Mouse (Mus musculus): ENCODE data around the gene Sirt6. TPM values are rescaled to one million over a fixed set of nuclear protein-coding genes. Genes with fewer than 3 reads are reported as not detected.

Gene Sirt6
- polyA plus RNA-seq, 1 experiment from 2014 or later: 57.5 TPM

DNA sequence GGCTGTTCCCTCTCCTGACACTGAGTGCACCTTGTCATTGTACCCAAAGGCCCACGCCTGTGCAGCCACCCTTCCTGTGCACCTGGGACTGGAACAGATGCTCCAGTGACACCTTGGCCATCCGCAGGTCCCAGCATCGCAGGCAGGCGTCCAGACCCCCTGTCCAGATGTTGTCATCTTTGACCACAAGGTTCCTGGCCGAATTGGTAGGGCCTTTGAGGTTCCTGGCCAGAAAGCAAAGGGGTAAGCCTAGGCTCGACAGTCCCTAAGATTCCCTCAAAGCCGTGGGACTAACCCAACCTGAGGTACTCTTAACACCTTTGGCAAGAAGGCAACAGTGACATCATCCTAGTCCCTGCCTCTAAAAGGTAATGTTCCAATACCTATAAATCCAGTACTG is 35.0 kb downstream of the Sirt6 start:
- no peak overlapping the region for H3K4me3 ChIP-seq (replicated peaks)
- 79% methylated on average over 7 of the region's 7 CpGs for WGBS
- H3K9me3 ChIP-seq: no peaks in the 10 kb centered on the region
- H3K4me1 ChIP-seq (replicated peaks): peaks cover 36% of the 10 kb centered on the region
- no peak overlapping the region for H3K4me2 ChIP-seq
- no peak for ATAC-seq (ENCODE audit: insufficient number of reproducible peaks, insufficient read depth, low FRiP score, low TSS enrichment, low read depth)
- H3K27ac ChIP-seq: no peak overlapping the region
- H3K27me3 ChIP-seq: peaks cover 44% of the 10 kb centered on the region
- no peak overlapping the region for H3K9ac ChIP-seq (replicated peaks)
- H3K36me3 ChIP-seq: peaks cover 31% of the 10 kb centered on the region

DNA sequence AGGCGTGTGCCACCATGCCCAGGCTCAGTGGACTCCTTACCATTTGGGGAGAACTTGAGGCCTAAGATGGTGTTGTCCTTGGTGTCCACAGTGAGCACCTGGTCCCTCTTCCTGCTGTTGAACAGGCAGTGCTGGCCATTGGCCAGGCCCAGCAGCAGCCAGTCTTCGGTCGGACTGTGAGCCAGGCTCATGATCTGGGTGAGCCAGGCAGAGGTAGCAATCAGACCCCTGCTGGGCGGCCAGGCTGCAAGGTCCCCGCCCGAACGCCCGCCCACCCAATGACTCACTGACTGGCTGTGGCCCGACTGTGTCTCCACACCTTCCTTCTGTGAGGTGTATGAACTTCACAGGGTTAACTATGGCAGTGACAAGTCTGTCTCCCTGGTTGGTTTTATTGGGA is 35.8 kb downstream of the Sirt6 start:
- Histone ChIP-seq H3K27ac (no peak overlapping the region), H3K36me3 (peaks cover 39% of the 10 kb centered on the region), H3K9me3 (no peaks in the 10 kb centered on the region), H3K9ac (replicated peaks) (no peak overlapping the region), H3K4me1 (replicated peaks) (peaks cover 29% of the 10 kb centered on the region), H3K4me3 (replicated peaks) (no peak overlapping the region), H3K4me2 (no peak overlapping the region), H3K27me3 (peaks cover 50% of the 10 kb centered on the region)
- ATAC-seq (ENCODE audit: insufficient number of reproducible peaks, insufficient read depth, low FRiP score, low TSS enrichment, low read depth): no peak
- WGBS: 62% methylated on average over 9 of the region's 9 CpGs

DNA sequence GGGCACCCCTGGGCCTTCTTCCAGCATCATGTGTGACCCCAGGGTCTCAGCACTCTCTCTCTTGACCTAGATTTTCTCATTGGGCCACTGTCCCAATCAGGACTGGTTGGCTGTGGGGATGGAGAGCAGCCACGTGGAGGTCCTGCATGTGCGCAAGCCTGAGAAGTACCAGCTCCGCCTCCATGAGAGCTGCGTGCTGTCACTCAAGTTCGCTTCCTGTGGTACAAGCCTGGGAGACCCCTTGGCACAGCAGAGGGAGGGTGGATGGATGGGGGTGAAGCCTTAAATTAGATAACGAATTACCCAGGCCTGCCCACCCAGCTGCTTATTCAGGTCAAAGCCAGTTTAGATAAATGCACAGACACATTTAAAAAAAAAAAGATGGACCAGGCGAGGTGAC is 38.9 kb downstream of the Sirt6 start:
- Histone ChIP-seq H3K4me2 (no peak overlapping the region), H3K36me3 (peaks cover 65% of the 10 kb centered on the region), H3K27me3 (peaks cover 48% of the 10 kb centered on the region), H3K27ac (no peak overlapping the region), H3K4me1 (replicated peaks) (no peaks in the 10 kb centered on the region), H3K9ac (replicated peaks) (no peak overlapping the region), H3K9me3 (no peaks in the 10 kb centered on the region), H3K4me3 (replicated peaks) (no peak overlapping the region)
- no peak for ATAC-seq (ENCODE audit: insufficient number of reproducible peaks, insufficient read depth, low FRiP score, low TSS enrichment, low read depth)
- WGBS: 68% methylated on average over 7 of the region's 7 CpGs

DNA sequence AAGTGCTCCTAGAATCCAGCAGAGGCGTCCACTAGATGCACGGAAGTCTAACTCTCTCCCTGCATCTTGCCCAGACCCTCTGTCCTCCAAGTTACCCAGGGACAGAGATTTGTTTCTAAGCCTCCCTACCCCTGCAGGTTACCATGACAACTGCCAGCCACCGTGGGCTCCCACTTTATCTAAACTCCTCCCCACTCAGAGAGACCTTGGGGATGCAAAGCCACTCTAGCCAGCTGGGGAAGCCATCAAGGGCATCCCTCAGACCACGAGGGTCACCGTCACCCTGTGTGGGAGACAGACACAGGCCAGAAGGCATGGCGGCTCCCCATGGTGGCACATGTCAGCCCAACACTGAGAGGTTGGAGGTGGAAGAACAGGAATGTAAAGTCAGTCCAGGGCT is 44.2 kb downstream of the Sirt6 start:
- ATAC-seq (ENCODE audit: insufficient number of reproducible peaks, insufficient read depth, low FRiP score, low TSS enrichment, low read depth): no peak
- H3K27me3 ChIP-seq: peaks cover 64% of the 10 kb centered on the region

DNA sequence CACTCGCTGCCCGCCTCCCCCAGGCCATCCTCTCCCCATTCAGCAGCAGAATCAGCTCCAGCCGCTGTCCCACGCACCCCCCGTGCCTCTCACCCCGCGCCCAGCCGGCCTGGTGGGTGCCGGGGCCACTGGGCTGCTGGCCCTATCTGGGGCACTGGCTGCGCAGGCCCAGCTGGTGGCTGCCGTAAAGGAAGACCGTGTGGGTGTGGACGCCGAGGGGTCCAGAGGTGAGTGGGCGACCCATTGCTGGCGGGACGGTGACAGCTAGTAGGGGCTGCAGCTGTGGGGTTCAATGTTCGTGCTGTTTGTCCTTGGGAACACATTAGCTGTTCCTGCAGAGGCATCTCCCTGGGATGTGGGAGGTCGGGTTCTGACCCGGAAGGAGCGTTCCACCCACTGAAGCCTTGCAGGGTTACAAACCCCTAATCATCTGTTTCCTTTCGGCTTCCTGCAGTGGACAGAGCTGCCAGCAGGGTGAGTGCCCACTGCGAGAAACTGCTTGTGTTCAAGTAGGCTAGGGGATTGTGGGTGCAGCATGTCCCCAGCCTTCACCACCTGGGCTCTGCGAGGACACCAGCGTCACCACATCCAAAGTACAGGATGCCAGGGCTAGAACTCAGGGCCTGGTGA is 47.0 kb downstream of the Sirt6 start:
- H3K36me3 ChIP-seq: peaks cover 41% of the 10 kb centered on the region
- no peak overlapping the region for H3K9ac ChIP-seq (replicated peaks)
- H3K4me2 ChIP-seq: peak overlapping the region; percentile 18; the same call in 1 of the 2 replicates
- no peaks in the 10 kb centered on the region; the same call in 1 of the 2 replicates for H3K9me3 ChIP-seq
- H3K4me3 ChIP-seq (replicated peaks): no peak overlapping the region
- H3K27ac ChIP-seq: no peak overlapping the region
- H3K4me1 ChIP-seq (replicated peaks): peaks cover 47% of the 10 kb centered on the region
- 48% methylated on average over 25 of the region's 25 CpGs for WGBS
- H3K27me3 ChIP-seq: peaks cover 61% of the 10 kb centered on the region
- no peak for ATAC-seq (ENCODE audit: insufficient number of reproducible peaks, insufficient read depth, low FRiP score, low TSS enrichment, low read depth)

More for the DNA sequence above, 44.2 kb downstream of the Sirt6 start:
- no peak overlapping the region for H3K4me3 ChIP-seq (replicated peaks)
- no peaks in the 10 kb centered on the region for H3K9me3 ChIP-seq
- peaks cover 62% of the 10 kb centered on the region for H3K36me3 ChIP-seq
- WGBS: 58% methylated on average over 6 of the region's 6 CpGs
- no peak overlapping the region for H3K4me2 ChIP-seq
- no peak overlapping the region for H3K27ac ChIP-seq
- no peak overlapping the region for H3K9ac ChIP-seq (replicated peaks)
- peaks cover 32% of the 10 kb centered on the region for H3K4me1 ChIP-seq (replicated peaks)

DNA sequence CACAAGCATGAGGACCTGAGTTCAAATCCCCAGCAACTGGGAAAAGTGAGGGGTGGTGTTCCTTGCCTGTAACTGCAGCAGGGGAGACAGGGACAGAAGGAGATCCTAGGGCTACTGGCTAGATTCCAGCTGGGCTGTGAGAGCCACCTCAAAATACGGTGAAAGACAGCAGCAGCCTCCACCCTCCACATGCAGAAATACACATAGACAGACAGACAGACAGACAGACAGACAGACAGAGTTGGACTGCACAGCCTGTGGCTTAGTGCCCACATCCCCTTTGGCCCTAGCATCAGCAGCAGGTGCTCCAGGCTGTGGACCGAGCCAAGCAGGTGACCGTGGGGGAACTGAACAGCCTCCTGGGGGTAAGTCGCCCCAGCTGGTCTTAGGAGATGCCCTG is 47.6 kb downstream of the Sirt6 start:
- ATAC-seq (ENCODE audit: insufficient number of reproducible peaks, insufficient read depth, low FRiP score, low TSS enrichment, low read depth): no peak
- H3K27ac ChIP-seq: no peak overlapping the region
- H3K36me3 ChIP-seq: peaks cover 35% of the 10 kb centered on the region
- H3K9ac ChIP-seq (replicated peaks): no peak overlapping the region
- peaks cover 49% of the 10 kb centered on the region for H3K4me1 ChIP-seq (replicated peaks)
- no peak overlapping the region for H3K4me2 ChIP-seq
- H3K9me3 ChIP-seq: no peaks in the 10 kb centered on the region; the same call in 1 of the 2 replicates
- no peak overlapping the region for H3K4me3 ChIP-seq (replicated peaks)
- peaks cover 61% of the 10 kb centered on the region for H3K27me3 ChIP-seq
- WGBS: 71% methylated on average over 4 of the region's 4 CpGs

DNA sequence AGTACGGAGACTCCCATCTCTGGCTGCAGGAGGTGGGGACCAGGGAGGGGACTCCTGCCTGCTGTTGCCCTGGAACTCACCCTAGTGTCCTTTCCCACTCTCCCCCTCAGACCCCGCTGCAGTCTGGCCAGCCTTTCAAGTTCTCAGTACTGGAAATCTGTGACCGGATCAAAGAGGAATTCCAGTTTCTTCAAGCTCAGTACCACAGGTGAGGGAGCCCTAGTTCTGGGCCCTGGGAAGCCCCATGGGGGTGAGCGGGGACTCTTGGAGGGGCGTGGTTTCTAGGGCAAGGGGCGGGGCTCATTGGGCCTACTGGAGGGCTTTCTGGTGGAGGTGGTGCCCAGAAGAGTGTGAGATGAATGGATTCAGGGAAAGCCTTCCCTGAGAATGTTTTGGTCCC is 51.9 kb downstream of the Sirt6 start:
- H3K4me1 ChIP-seq (replicated peaks): peaks cover 61% of the 10 kb centered on the region
- peak overlapping the region; percentile 75 for H3K4me2 ChIP-seq
- 2% methylated on average over 6 of the region's 6 CpGs for WGBS
- peaks cover 66% of the 10 kb centered on the region for H3K27me3 ChIP-seq
- H3K4me3 ChIP-seq (replicated peaks): peak overlapping the region; percentile 62
- no peak for ATAC-seq (ENCODE audit: insufficient number of reproducible peaks, insufficient read depth, low FRiP score, low TSS enrichment, low read depth)
- no peaks in the 10 kb centered on the region; the same call in 1 of the 2 replicates for H3K9me3 ChIP-seq
- H3K36me3 ChIP-seq: peaks cover 10% of the 10 kb centered on the region; the same call in 1 of the 2 replicates
- peak overlapping the region; percentile 67 for H3K27ac ChIP-seq
- peak overlapping the region; percentile 82 for H3K9ac ChIP-seq (replicated peaks)

DNA sequence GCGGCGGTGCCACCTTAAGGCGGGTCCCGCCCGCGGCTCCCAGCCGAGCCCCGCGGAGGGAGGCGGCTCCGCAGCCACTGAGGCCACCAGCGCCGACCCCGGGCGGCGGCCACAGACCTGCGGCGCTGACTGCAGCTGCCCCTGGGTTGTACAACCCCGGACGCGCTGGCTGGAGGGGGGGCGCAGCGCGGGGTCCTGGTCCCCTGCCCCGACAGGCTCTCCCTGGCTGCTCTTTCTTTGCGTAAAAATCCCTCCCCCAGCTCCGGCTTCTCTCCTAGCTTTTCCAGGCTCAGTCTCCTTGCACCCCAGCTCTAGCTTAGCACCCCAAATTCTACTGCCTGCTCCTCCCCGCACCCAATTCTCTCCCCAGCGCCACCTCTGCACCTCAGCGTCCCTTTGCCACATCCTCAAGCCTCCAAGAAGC is 52.4 kb downstream of the Sirt6 start:
- peak overlapping the region; percentile 67 for H3K27ac ChIP-seq
- no peak for ATAC-seq (ENCODE audit: insufficient number of reproducible peaks, insufficient read depth, low FRiP score, low TSS enrichment, low read depth)
- 0% methylated on average over 28 of the region's 30 CpGs for WGBS
- H3K4me3 ChIP-seq (replicated peaks): peak overlapping the region; percentile 62
- H3K27me3 ChIP-seq: peaks cover 62% of the 10 kb centered on the region
- 0 out of 2 replicates have a peak, but pooled peaks cover 6% of the 10 kb centered on the region for H3K36me3 ChIP-seq
- H3K4me2 ChIP-seq: peak overlapping the region; percentile 75
- peaks cover 61% of the 10 kb centered on the region for H3K4me1 ChIP-seq (replicated peaks)
- no peaks in the 10 kb centered on the region; the same call in 1 of the 2 replicates for H3K9me3 ChIP-seq
- H3K9ac ChIP-seq (replicated peaks): peak overlapping the region; percentile 82

DNA sequence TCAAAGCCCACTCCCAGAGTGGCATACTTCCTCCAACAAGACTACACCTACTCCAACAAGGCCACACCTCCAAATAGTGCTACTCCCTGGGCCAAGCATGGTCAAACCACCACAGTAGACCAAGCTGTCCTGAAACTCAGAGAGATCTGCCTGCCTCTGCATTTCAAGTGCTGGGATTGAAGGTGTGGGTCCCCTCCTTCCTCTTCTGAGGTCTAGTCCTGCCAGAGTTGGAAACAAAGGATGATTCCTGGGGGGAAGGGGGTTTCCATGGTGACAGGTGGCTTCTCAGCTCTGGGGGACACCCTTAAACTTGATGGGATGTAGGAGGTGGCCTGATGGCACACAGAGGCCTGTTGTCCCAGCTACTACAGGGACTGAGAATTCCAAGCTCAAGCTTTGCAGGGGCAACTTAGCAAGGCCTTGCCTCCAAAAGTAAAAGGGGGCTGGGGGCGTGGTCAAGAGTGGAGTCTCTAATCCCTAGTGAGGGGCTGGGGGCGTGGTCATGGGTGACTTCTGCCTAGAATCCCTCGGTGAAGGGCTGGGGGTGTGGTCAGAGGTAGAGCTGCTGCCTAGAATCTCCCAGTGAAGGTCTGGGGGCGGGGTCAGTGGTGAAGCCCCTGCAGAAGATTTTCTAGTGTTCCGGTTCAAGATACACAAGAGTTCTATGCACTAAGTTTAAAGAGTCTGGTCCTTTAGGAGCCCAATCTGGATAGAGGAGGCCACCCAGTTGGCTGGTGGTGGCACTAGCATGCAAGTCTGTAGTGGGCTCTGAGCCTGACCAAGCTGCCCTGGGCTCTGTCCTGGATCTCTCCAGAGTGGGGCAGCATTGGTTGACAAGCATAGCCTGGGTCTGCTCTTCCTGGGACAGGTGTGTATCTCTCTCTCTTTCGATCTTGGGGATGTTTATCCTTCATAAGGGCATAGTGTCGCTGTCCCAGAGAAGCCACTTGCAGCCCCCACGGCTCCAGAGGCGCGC is 53.2 kb downstream of the Sirt6 start, which contains the start of gene Tle2:
Gene Tle2, plus strand, starts transcription at position 481 of the 976 bp plus-strand sequence.
- Histone ChIP-seq H3K27ac (peak within 1 kb of the TSS; percentile 67), H3K27me3 (peaks cover 56% of the 10 kb centered on the region), H3K36me3 (0 out of 2 replicates have a peak, but pooled peaks cover 6% of the 10 kb centered on the region), H3K4me1 (replicated peaks) (peaks cover 63% of the 10 kb centered on the region), H3K4me2 (peak within 1 kb of the TSS; percentile 75), H3K4me3 (replicated peaks) (peak within 1 kb of the TSS; percentile 62), H3K9me3 (no peaks in the 10 kb centered on the region; the same call in 1 of the 2 replicates), H3K9ac (replicated peaks) (peak within 1 kb of the TSS; percentile 82)
- no peak for ATAC-seq (ENCODE audit: insufficient number of reproducible peaks, insufficient read depth, low FRiP score, low TSS enrichment, low read depth)
- 18% methylated on average over 10 of the region's 10 CpGs for WGBS

DNA sequence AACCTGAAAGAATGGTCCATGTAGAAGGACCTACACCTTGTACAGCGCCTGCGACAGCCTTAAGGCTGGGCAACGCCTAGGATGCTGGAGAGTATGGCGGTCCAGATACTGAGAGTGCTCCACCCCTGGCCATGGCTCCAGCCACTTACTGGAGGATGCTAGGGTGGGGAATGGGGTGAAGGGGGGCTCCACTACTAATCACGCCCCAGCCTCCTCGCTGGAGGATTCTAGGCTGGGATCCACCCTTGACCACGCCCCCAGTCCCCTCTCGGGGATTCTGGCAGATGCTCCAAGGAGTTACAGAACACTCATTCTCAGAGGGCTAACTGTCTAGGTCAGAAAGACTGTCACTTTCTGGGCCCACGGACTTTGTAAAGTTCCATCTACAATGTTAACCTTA is 54.6 kb downstream of the Sirt6 start:
- no peak overlapping the region for H3K27ac ChIP-seq
- 13% methylated on average over 9 of the region's 9 CpGs for WGBS
- H3K9me3 ChIP-seq: no peaks in the 10 kb centered on the region; the same call in 1 of the 2 replicates
- peaks cover 77% of the 10 kb centered on the region for H3K4me1 ChIP-seq (replicated peaks)
- H3K36me3 ChIP-seq: 0 out of 2 replicates have a peak, but pooled peaks cover 6% of the 10 kb centered on the region
- H3K27me3 ChIP-seq: peaks cover 44% of the 10 kb centered on the region
- ATAC-seq (ENCODE audit: insufficient number of reproducible peaks, insufficient read depth, low FRiP score, low TSS enrichment, low read depth): no peak
- no peak overlapping the region for H3K9ac ChIP-seq (replicated peaks)
- H3K4me2 ChIP-seq: peak overlapping the region; percentile 61; the same call in 1 of the 2 replicates
- peak overlapping the region; percentile 0; the same call in 1 of the 2 replicates for H3K4me3 ChIP-seq (replicated peaks)

Data from limb, embryonic 12.5 days (tissue).